Mouse (Mus musculus): ENCODE data around the gene Scgb2a2. TPM values are rescaled to one million over a fixed set of nuclear protein-coding genes. Genes with fewer than 3 reads are reported as not detected.

Gene Scgb2a2
- polyA plus RNA-seq (2014; fragmentation: Illumina TruSeq; extraction: RNeasy Lipid Tissue Mini Kit (QIAGEN cat#74804); ENCODE audit: low replicate concordance) = not detected

DNA sequence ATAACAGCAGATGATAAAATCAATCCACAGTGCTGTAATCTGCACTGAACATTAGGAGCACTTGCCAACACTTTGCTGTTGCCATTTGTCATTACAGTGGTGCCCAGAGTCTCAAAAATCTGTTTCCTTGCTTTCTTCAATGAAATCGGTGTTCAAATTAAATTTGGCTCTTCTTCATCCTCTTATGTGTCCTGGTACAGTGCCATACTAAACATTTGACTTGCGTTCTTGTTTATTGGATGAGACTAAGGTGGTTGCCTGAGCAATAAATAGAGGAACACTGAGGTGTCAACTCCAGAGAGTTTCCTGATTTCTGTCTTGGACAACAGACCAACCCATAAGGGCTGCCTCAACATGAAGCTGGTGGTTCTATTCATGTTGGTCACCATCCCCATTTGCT, at the start of gene Scgb2a2:
Scgb2a2 (plus strand) TSS at position 301 of the 400 bp plus-strand sequence.

DNA sequence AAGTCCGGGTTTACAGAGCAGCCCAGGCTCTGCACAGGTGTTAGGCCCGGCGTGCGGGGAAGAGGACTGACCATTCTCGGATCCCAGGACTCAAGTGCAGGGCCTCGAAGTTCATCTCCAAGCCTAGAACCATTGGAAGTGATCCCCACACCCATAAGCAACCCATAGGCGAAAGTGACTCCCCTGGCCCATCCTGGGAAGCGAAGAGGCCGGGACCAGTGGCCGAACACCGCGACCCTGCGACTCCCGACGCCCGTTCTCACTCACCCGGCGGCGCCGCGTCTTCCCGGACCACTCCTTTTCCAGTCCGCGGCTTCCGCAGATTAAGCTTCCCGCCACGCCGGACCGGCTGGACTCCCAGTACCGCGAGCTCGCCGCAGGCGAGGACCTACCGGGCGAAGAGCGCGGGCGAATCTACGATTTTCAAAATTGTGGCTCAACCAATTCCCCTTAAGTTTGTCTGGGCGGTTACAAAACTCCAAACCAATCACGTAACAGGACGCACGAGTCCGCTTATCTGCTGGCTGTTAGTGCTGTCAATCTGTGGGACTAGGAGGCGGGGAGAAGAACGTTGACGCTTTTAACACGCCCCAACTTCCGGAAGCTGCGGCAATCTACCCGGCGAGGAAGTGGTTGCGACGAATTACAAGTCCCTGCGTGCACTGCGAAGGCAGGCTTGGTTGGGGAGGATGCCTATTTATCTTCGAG, 51.9 kb downstream of the Scgb2a2 start, which contains the start of gene Incenp:
Incenp (minus strand) TSS at position 480 of the 708 bp plus-strand sequence.

Other genes with a start within 250 kb of the Scgb2a2 start
- gene Incenp, start 52.0 kb downstream of the Scgb2a2 start, polyA plus RNA-seq (2014; fragmentation: Illumina TruSeq; extraction: RNeasy Lipid Tissue Mini Kit (QIAGEN cat#74804); ENCODE audit: low replicate concordance) = 3.5 TPM
- 4,177 TPM for gene Fth1, start 133.0 kb downstream of the Scgb2a2 start, polyA plus RNA-seq (2014; fragmentation: Illumina TruSeq; extraction: RNeasy Lipid Tissue Mini Kit (QIAGEN cat#74804); ENCODE audit: low replicate concordance)
- not detected for gene Best1, start 154.1 kb downstream of the Scgb2a2 start, polyA plus RNA-seq (2014; fragmentation: Illumina TruSeq; extraction: RNeasy Lipid Tissue Mini Kit (QIAGEN cat#74804); ENCODE audit: low replicate concordance)
- 0.41 TPM for gene Rab3il1, start 154.1 kb downstream of the Scgb2a2 start, polyA plus RNA-seq (2014; fragmentation: Illumina TruSeq; extraction: RNeasy Lipid Tissue Mini Kit (QIAGEN cat#74804); ENCODE audit: low replicate concordance)
- gene Fads3, start 194.0 kb downstream of the Scgb2a2 start, polyA plus RNA-seq (2014; fragmentation: Illumina TruSeq; extraction: RNeasy Lipid Tissue Mini Kit (QIAGEN cat#74804); ENCODE audit: low replicate concordance) = 3.3 TPM

All from small intestine, adult 10 weeks (tissue).